9 mouse cellular contexts compared by ENCODE assay signal in genomic region chr5:103436039-103436944, GRCm38 (mm10). TPM values are rescaled to one million over a fixed set of nuclear protein-coding genes. Genes with fewer than 3 reads are reported as not detected.
A peak's percentile ranks its signal among the peaks of the same experiment; 100 is the strongest.
DNase-seq lines count a peak whose midpoint lies in the region; ATAC-seq and TF ChIP-seq lines count a peak whose summit lies in the region.
"Had no signal": no experiment of that assay in that cellular context is flagged by ENCODE, and none has a peak within 500 bp of the region (broad histone marks: within the 10 kb centered on the region; RNA-seq: fewer than 3 reads in every experiment).

No protein-coding gene starts in this region.

- H3K9ac ChIP-seq in intestine, postnatal 0 days (ENCODE audit: low read depth, low read length) = no peak overlapping the region
- peak overlapping the region; percentile 61 for H3K9ac ChIP-seq in lung, embryonic 16.5 days (ENCODE audit: low read length)

- H3K27ac ChIP-seq in intestine, postnatal 0 days (ENCODE audit: low read depth, low read length) = no peak overlapping the region
- H3K27ac ChIP-seq in lung, embryonic 16.5 days (ENCODE audit: low read length) = peak overlapping the region; percentile 7; the same call in 1 of the 2 replicates
- peak overlapping the region; percentile 10 for H3K27ac ChIP-seq in testis, adult 2 months (ENCODE audit: control insufficient read depth, insufficient read depth, low read depth, low read length)

- H3K4me2 ChIP-seq in intestine, postnatal 0 days (replicated peaks; ENCODE audit: low read depth) = peak overlapping the region; percentile 58
- peak overlapping the region; percentile 61 for H3K4me2 ChIP-seq in lung, embryonic 16.5 days (ENCODE audit: low read depth, low read length)

- 25% methylated on average over 19 of the region's 19 CpGs for WGBS in intestine, postnatal 0 days
- WGBS in lung, embryonic 16.5 days = 14% methylated on average over 19 of the region's 19 CpGs

- DNase-seq in kidney, adult 9 months = peak; percentile 46
- no peak for DNase-seq in kidney, adult 11 months
- DNase-seq in gastrocnemius, postnatal 25 days = peak; percentile 17
- DNase-seq in cerebellum, postnatal 10 days = no peak

- H3K4me1 ChIP-seq in intestine, postnatal 0 days (replicated peaks; ENCODE audit: control insufficient read depth, insufficient read depth, low read length) = 0 out of 2 replicates have a peak, but pooled peaks cover 3% of the 10 kb centered on the region
- peaks cover 16% of the 10 kb centered on the region for H3K4me1 ChIP-seq in lung, embryonic 16.5 days (replicated peaks; ENCODE audit: control insufficient read depth, insufficient read depth, low read length)
- peaks cover 8% of the 10 kb centered on the region for H3K4me1 ChIP-seq in testis, adult 2 months (ENCODE audit: control insufficient read depth, insufficient read depth, low read length)

- no peak for TF ChIP-seq CTCF in intestine, postnatal 0 days (IDR thresholded peaks at IDR 0.05; ENCODE audit: low read depth)
- no peak for TF ChIP-seq CTCF in testis, adult 2 months (IDR thresholded peaks at IDR 0.05; ENCODE audit: control insufficient read depth, insufficient read depth, insufficient replicate concordance, low read depth, low read length)

- ATAC-seq in intestine, postnatal 0 days = 0 out of 2 replicates have a peak, but pooled peaks have one; percentile 38
- ATAC-seq in lung, embryonic 16.5 days (ENCODE audit: low read depth) = peak; percentile 66
- no peak for ATAC-seq in monocyte, adult 5-6 weeks (replicated peaks; ENCODE audit: insufficient number of reproducible peaks, low FRiP score, low TSS enrichment, poor library complexity, severe bottlenecking)

- H3K9me3 ChIP-seq in intestine, postnatal 0 days (ENCODE audit: control insufficient read depth) = no peaks in the 10 kb centered on the region
- H3K9me3 ChIP-seq in lung, embryonic 16.5 days (ENCODE audit: control insufficient read depth, low read length) = no peaks in the 10 kb centered on the region

- TF ChIP-seq POLR2A in testis, adult 2 months (IDR thresholded peaks at IDR 0.05; ENCODE audit: control insufficient read depth, low read depth, low read length) = no peak

- H3K36me3 ChIP-seq in intestine, postnatal 0 days (ENCODE audit: control insufficient read depth, insufficient read depth) = no peaks in the 10 kb centered on the region
- no peaks in the 10 kb centered on the region for H3K36me3 ChIP-seq in lung, embryonic 16.5 days (ENCODE audit: control insufficient read depth, insufficient read depth, low read length)
- H3K36me3 ChIP-seq in testis, adult 2 months (ENCODE audit: control insufficient read depth, insufficient read depth, low read length) = no peaks in the 10 kb centered on the region

- H3K27me3 ChIP-seq in intestine, postnatal 0 days (replicated peaks; ENCODE audit: control insufficient read depth, insufficient read depth, low read length) = no peaks in the 10 kb centered on the region
- no peaks in the 10 kb centered on the region for H3K27me3 ChIP-seq in lung, embryonic 16.5 days (ENCODE audit: control insufficient read depth, insufficient read depth, low read depth, low read length)
- no peaks in the 10 kb centered on the region for H3K27me3 ChIP-seq in testis, adult 2 months (ENCODE audit: control insufficient read depth, insufficient read depth, low read length)

- peak overlapping the region; percentile 18 for H3K4me3 ChIP-seq in intestine, postnatal 0 days (ENCODE audit: low read depth, low read length)
- peak overlapping the region; percentile 34; the same call in 1 of the 2 replicates for H3K4me3 ChIP-seq in lung, embryonic 16.5 days (ENCODE audit: low read length)
- no peak overlapping the region for H3K4me3 ChIP-seq in testis, adult 2 months (ENCODE audit: control insufficient read depth, low read depth, low read length)
- H3K4me3 ChIP-seq: erythroblast, embryonic 14.5 days had no signal

RNA-seq across cellular contexts. Expression of gene Ptpn13, which starts 11.3 kb away (rescaled TPM):
- 1 to 10 TPM; 2.5 to 2.7 TPM for total RNA-seq in gastrocnemius, postnatal 25 days (2021)
- 0.90 and 1.3 TPM in 2 replicates for polyA plus RNA-seq in intestine, postnatal 0 days (2015; fragmentation: Nextera tagmentation; extraction: Ambion mirVana)
- 14.9 and 15.4 TPM in 2 replicates for polyA plus RNA-seq in lung, embryonic 16.5 days (2015; fragmentation: Nextera tagmentation; extraction: Ambion mirVana)
- 6.4 and 6.6 TPM in 2 replicates for polyA plus RNA-seq in testis, adult 2 months (2012; rRNA removed)
- total RNA-seq in monocyte, adult 5-6 weeks (2017) = 0.48 to 1.1 TPM (median 0.97 TPM) in 3 replicates

Comparison
In these comparisons a context has a peak if more than half of its experiments do, and no peak if none do; other contexts are left out.
1. DNase-seq: peak in kidney, adult 9 months (single experiment) and gastrocnemius, postnatal 25 days (single experiment); none in kidney, adult 11 months (single experiment) and cerebellum, postnatal 10 days (0 of 2).